Mouse (Mus musculus) stomach, embryonic 16.5 days (tissue): ENCODE data around the gene Rpusd4. TPM values are rescaled to one million over a fixed set of nuclear protein-coding genes. Genes with fewer than 3 reads are reported as not detected.

ENCODE experiments used
- ATAC-seq: fragments of 200-750 bp; cut with Nextera tagmentation; 2 replicates; pipeline ENCODE4 v1.8.0; 2017; ENCODE audit warnings: moderate number of reproducible peaks, moderate TSS enrichment; ENCODE audit not compliant: insufficient read depth, low FRiP score
- H3K27ac ChIP-seq: fragments of 300-500 bp; sonication (generic); 2 replicates; pipeline ENCODE4 v1.5.1; 2014; ENCODE audit warnings: low read length
- H3K27me3 ChIP-seq: fragments of 300-500 bp; sonication (generic); 2 replicates; pipeline ENCODE4 v1.6.1; 2014; ENCODE audit warnings: low read length, control low read depth, mixed read lengths; ENCODE audit not compliant: control insufficient read depth, insufficient read depth
- H3K36me3 ChIP-seq: fragments of 300-500 bp; sonication (generic); 2 replicates; pipeline ENCODE4 v1.6.1; 2014; ENCODE audit warnings: low read length; ENCODE audit not compliant: control insufficient read depth, insufficient read depth
- H3K4me1 ChIP-seq: fragments of 300-500 bp; sonication (generic); 2 replicates; pipeline ENCODE4 v1.6.1; 2014; ENCODE audit warnings: low read length, control low read depth, mixed read lengths; ENCODE audit not compliant: control insufficient read depth, insufficient read depth
- H3K4me2 ChIP-seq: fragments of 300-500 bp; sonication (generic); 2 replicates; pipeline ENCODE4 v1.6.1; 2014; ENCODE audit warnings: low read depth, low read length, mixed read lengths
- H3K4me3 ChIP-seq: fragments of 300-500 bp; sonication (generic); replicated peaks from 2 replicates; pipeline ENCODE4 v1.5.1; 2014; ENCODE audit warnings: mild to moderate bottlenecking, low read length
- H3K9ac ChIP-seq: fragments of 300-500 bp; sonication (generic); 2 replicates; pipeline ENCODE4 v1.6.1; 2014; ENCODE audit warnings: low read length
- H3K9me3 ChIP-seq: fragments of 300-500 bp; sonication (generic); replicated peaks from 2 replicates; pipeline ENCODE4 v1.6.1; 2016; ENCODE audit warnings: low read length, control low read depth; ENCODE audit not compliant: control insufficient read depth
- WGBS: fragments of 180-500 bp; shearing (Covaris S2); extraction: QIAGEN DNeasy Blood & Tissue Kit; methylation state at CpG from one replicate; pipeline ENCODE4 v1.1.7; 2014; 5-methylcytosine and 5-hydroxymethylcytosine counted together
- polyA plus RNA-seq: library from polyadenylated mRNA; unstranded; fragments of >200 nt; fragmentation: Nextera tagmentation; extraction: Ambion mirVana; gene quantifications from 2 replicates; pipeline ENCODE4 v1.2.1, GENCODE M21; 2015

The Rpusd4 gene
- 24.5 and 25.8 TPM in 2 replicates for polyA plus RNA-seq

DNA sequence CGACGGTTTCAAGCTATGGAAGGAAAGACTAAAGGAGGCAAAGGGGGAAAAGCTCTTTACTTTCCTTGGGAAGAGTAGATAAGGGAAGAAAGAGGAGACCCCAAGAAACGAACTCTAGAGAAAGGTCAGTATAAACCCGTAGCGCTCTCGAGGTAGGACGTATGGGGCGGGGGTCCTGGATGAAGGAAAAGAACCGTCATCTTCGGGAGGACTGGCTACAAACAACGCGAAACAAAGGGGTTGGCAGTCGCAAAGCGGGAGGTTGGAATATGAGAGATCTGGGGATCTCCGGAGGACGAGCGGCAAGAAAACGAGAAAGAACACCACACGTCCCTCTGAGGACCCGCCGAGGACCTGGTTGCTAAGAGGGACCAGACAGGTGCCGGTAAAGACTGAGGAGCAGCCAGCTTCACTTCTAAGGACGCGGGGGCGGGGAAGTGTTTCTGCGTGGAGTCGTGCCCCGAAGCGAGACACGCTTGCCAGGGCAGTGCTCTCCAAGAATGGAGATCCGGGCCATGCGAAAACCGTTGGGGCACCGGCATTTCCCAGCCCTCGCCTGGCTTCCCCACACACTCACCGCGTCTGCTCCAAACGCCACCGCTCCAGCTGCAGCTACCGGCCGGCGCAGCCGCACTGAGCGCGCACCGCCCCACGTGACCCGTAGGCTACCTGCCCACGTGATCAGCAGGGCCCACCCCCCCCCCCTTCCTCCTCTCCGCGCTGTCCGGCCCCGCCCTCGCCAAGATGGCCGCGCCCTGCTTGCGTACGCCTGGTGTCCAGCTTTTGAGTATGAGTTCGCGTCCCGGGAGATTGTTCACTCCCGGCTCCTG, at the start of gene Rpusd4, which contains the start of gene Fam118b:
TSS of gene Rpusd4 (plus strand) at position 720 of the 830 bp plus-strand sequence.
TSS of gene Fam118b (minus strand) at position 660 of the 830 bp plus-strand sequence.
- Histone ChIP-seq H3K27ac (peak within 1 kb of the TSS; percentile 67; the same call in 1 of the 2 replicates), H3K4me3 (peak within 1 kb of the TSS; percentile 67), H3K4me2 (peak within 1 kb of the TSS; percentile 81), H3K9ac (peak within 1 kb of the TSS; percentile 86), H3K9me3 (no peaks in the 10 kb centered on the region), H3K27me3 (no peaks in the 10 kb centered on the region), H3K36me3 (peaks cover 6% of the 10 kb centered on the region; the same call in 1 of the 2 replicates), H3K4me1 (peaks cover 15% of the 10 kb centered on the region)
- peak; percentile 97 for ATAC-seq
- WGBS, result 0% methylated on average over 62 of the region's 62 CpGs

DNA sequence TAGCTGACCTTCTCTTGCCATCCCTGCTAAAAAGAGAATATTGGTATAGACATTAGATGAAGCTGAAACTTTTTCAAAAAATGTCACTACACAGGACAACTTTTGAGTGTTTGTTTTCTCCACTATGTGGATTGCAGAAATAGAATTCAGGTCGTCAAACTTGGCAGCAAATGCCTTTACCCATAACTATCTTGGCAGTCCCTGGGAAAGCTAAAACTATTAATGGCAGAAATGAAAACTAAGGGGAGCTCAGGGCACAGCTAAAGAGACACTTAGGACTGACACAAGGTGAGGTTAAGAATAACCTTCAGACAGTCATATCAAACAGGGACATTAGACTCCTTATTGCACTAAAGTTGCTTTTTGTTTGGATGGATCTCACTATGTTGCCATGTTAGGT, 49.7 kb upstream of the Rpusd4 start:
- H3K4me3 ChIP-seq, result no peak overlapping the region
- H3K27me3 ChIP-seq, result no peaks in the 10 kb centered on the region
- no peak overlapping the region for H3K27ac ChIP-seq
- no peaks in the 10 kb centered on the region for H3K9me3 ChIP-seq
- ATAC-seq, result no peak
- no peak overlapping the region for H3K9ac ChIP-seq
- 75% methylated on average over 1 of the region's 1 CpGs for WGBS
- peaks cover 29% of the 10 kb centered on the region for H3K36me3 ChIP-seq
- H3K4me2 ChIP-seq, result no peak overlapping the region
- H3K4me1 ChIP-seq, result no peaks in the 10 kb centered on the region

GRCm38 (mm10) chr9:35223466-35223865, 44.2 kb upstream of the Rpusd4 start:
- Histone ChIP-seq H3K27ac (no peak overlapping the region), H3K36me3 (peaks cover 8% of the 10 kb centered on the region), H3K4me2 (no peak overlapping the region), H3K4me1 (no peaks in the 10 kb centered on the region), H3K27me3 (no peaks in the 10 kb centered on the region), H3K4me3 (no peak overlapping the region), H3K9ac (no peak overlapping the region), H3K9me3 (no peaks in the 10 kb centered on the region)
- 97% methylated on average over 3 of the region's 3 CpGs for WGBS
- ATAC-seq, result no peak

GRCm38 (mm10) chr9:35228671-35229070, 39.0 kb upstream of the Rpusd4 start:
- Histone ChIP-seq H3K9me3 (no peaks in the 10 kb centered on the region), H3K4me2 (no peak overlapping the region), H3K4me3 (no peak overlapping the region), H3K9ac (no peak overlapping the region), H3K36me3 (peaks cover 8% of the 10 kb centered on the region), H3K27ac (no peak overlapping the region), H3K4me1 (no peaks in the 10 kb centered on the region), H3K27me3 (no peaks in the 10 kb centered on the region)
- no peak for ATAC-seq
- WGBS, result 83% methylated on average over 3 of the region's 3 CpGs

DNA sequence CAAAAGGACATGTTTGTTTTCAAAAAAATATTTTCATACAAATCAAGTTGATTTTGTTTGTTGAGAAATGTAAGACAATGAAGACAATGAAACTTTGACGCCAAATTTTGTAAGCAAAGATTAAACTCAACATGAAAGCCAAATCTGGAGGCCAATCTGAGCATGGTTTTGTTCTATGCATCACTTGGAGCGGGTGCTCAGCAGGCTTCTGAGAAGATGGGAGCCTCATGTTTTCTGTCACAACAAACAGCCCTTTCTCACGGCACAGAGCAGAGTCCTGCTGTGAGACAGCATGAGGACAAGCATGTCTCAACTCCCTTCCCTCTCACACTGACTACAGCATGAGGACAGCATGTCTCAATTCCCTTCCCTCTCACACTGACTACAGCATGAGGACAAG, 31.7 kb upstream of the Rpusd4 start:
- 68% methylated on average over 3 of the region's 3 CpGs for WGBS
- Histone ChIP-seq H3K4me1 (0 out of 2 replicates have a peak, but pooled peaks cover 3% of the 10 kb centered on the region), H3K9me3 (no peaks in the 10 kb centered on the region)

DNA sequence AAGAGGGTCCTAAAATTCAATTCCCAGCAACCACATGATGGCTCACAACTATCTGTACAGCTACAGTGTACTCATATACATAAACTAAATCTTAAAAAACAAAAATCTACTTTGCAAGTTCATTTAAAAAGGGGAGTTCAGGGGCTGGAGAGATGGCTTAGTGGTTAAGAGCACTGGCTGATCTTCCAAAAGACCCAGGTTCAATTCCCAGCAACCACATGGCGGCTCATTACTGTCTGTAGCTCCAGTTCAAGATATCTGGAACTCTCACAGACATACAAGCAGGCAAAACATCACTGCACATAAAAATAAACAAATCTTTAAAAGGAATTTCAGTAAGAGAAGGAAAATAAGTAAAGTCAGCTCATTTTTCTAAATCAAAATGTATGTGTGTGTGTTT, 29.3 kb upstream of the Rpusd4 start:
- Histone ChIP-seq H3K4me1 (0 out of 2 replicates have a peak, but pooled peaks cover 3% of the 10 kb centered on the region), H3K36me3 (no peaks in the 10 kb centered on the region), H3K4me3 (no peak overlapping the region), H3K9ac (no peak overlapping the region), H3K9me3 (no peaks in the 10 kb centered on the region), H3K27ac (no peak overlapping the region), H3K27me3 (no peaks in the 10 kb centered on the region), H3K4me2 (no peak overlapping the region)
- WGBS, result 100% methylated on average over 1 of the region's 1 CpGs
- ATAC-seq, result no peak

More for the DNA sequence above, 31.7 kb upstream of the Rpusd4 start:
- Histone ChIP-seq H3K36me3 (peaks cover 4% of the 10 kb centered on the region; the same call in 1 of the 2 replicates), H3K27me3 (no peaks in the 10 kb centered on the region), H3K27ac (no peak overlapping the region), H3K4me3 (no peak overlapping the region), H3K9ac (no peak overlapping the region), H3K4me2 (no peak overlapping the region)
- ATAC-seq, result no peak

GRCm38 (mm10) chr9:35238915-35239571, 28.6 kb upstream of the Rpusd4 start:
- Histone ChIP-seq H3K27me3 (no peaks in the 10 kb centered on the region), H3K9me3 (no peaks in the 10 kb centered on the region), H3K9ac (no peak overlapping the region), H3K4me1 (0 out of 2 replicates have a peak, but pooled peaks cover 3% of the 10 kb centered on the region), H3K27ac (no peak overlapping the region), H3K36me3 (no peaks in the 10 kb centered on the region), H3K4me3 (no peak overlapping the region), H3K4me2 (no peak overlapping the region)
- no peak for ATAC-seq
- 64% methylated on average over 6 of the region's 6 CpGs for WGBS

- H3K4me3 ChIP-seq, result no peak overlapping the region
- H3K4me1 ChIP-seq, result 0 out of 2 replicates have a peak, but pooled peaks cover 3% of the 10 kb centered on the region
- H3K36me3 ChIP-seq, result no peaks in the 10 kb centered on the region
- H3K27me3 ChIP-seq, result no peaks in the 10 kb centered on the region
- no peak overlapping the region for H3K9ac ChIP-seq
- H3K27ac ChIP-seq, result no peak overlapping the region
- 72% methylated on average over 1 of the region's 1 CpGs for WGBS
- no peak for ATAC-seq
- no peak overlapping the region for H3K4me2 ChIP-seq
- H3K9me3 ChIP-seq, result no peaks in the 10 kb centered on the region
These were observed 27.9 kb upstream of the Rpusd4 start for GRCm38 (mm10) chr9:35239734-35240133.

GRCm38 (mm10) chr9:35247405-35247804, 20.3 kb upstream of the Rpusd4 start:
- no peaks in the 10 kb centered on the region for H3K36me3 ChIP-seq
- no peak for ATAC-seq
- WGBS, result 73% methylated on average over 2 of the region's 2 CpGs
- peak overlapping the region; percentile 23; the same call in 1 of the 2 replicates for H3K27ac ChIP-seq
- H3K4me3 ChIP-seq, result no peak overlapping the region
- no peaks in the 10 kb centered on the region for H3K9me3 ChIP-seq
- no peak overlapping the region for H3K9ac ChIP-seq
- no peaks in the 10 kb centered on the region for H3K27me3 ChIP-seq
- H3K4me1 ChIP-seq, result 0 out of 2 replicates have a peak, but pooled peaks cover 2% of the 10 kb centered on the region
- no peak overlapping the region for H3K4me2 ChIP-seq
